Mouse (Mus musculus): ENCODE measurements around the gene Adipor2.

GRCm38 (mm10) chr6:119399371-119399770, 18.1 kb downstream of the Adipor2 start:
- TF ChIP-seq EP300 (IDR thresholded peaks at IDR 0.05; ENCODE audit: insufficient read depth, low read depth, low read length) (no peak), CTCF (IDR thresholded peaks at IDR 0.05; ENCODE audit: low read depth, low read length) (no peak), POLR2A (IDR thresholded peaks at IDR 0.05; ENCODE audit: insufficient read depth, low read length) (no peak)
